ENCODE assay signal across 8 mouse cellular contexts in genomic region chr2:154372842-154373500, GRCm38 (mm10). TPM values are rescaled to one million over a fixed set of nuclear protein-coding genes. Genes with fewer than 3 reads are reported as not detected.
DNase-seq lines count a peak whose midpoint lies in the region; ATAC-seq and TF ChIP-seq lines count a peak whose summit lies in the region.

Gene Cdk5rap1, minus strand, starts transcription at chr2:154373010.

- TF ChIP-seq POLR2A in limb, embryonic 14.5 days (IDR thresholded peaks at IDR 0.05; ENCODE audit: borderline replicate concordance, extremely low read depth, insufficient read depth, insufficient read length) = no peak

- peak within 1 kb of the TSS; percentile 94 for H3K9ac ChIP-seq in embryonic facial prominence, embryonic 14.5 days (ENCODE audit: low read depth, low read length)
- H3K9ac ChIP-seq in limb, embryonic 14.5 days (ENCODE audit: low read depth, low read length, severe bottlenecking) = peak within 1 kb of the TSS; percentile 93
- H3K9ac ChIP-seq in stomach, embryonic 15.5 days = peak within 1 kb of the TSS; percentile 90

- peak; percentile 20 for DNase-seq in kidney, adult 9 months
- no peak for DNase-seq in kidney, postnatal 10 days
- DNase-seq in embryonic facial prominence, embryonic 14.5 days (ENCODE audit: low spot score) = no peak
- DNase-seq in heart, postnatal 36 days = no peak
- DNase-seq in limb, embryonic 14.5 days (ENCODE audit: low spot score) = no peak
- DNase-seq in urinary bladder, postnatal 10 days (ENCODE audit: low spot score) = no peak

- H3K4me2 ChIP-seq in embryonic facial prominence, embryonic 14.5 days (ENCODE audit: low read depth, low read length) = peak within 1 kb of the TSS; percentile 77
- H3K4me2 ChIP-seq in limb, embryonic 14.5 days (replicated peaks; ENCODE audit: low read depth, low read length, severe bottlenecking) = peak within 1 kb of the TSS; percentile 77
- H3K4me2 ChIP-seq in stomach, embryonic 15.5 days = peak within 1 kb of the TSS; percentile 65

- no peaks in the 10 kb centered on the region for H3K9me3 ChIP-seq in E14TG2a.4 (ENCODE audit: low read length)
- H3K9me3 ChIP-seq in embryonic facial prominence, embryonic 14.5 days (ENCODE audit: control insufficient read depth, low read length) = no peaks in the 10 kb centered on the region
- no peaks in the 10 kb centered on the region for H3K9me3 ChIP-seq in limb, embryonic 14.5 days (ENCODE audit: control insufficient read depth, low read length)
- H3K9me3 ChIP-seq in stomach, embryonic 15.5 days = no peaks in the 10 kb centered on the region

- WGBS in embryonic facial prominence, embryonic 14.5 days = 11% methylated on average over 9 of the region's 9 CpGs
- 12% methylated on average over 9 of the region's 9 CpGs for WGBS in limb, embryonic 14.5 days
- 11% methylated on average over 9 of the region's 9 CpGs for WGBS in stomach, embryonic 15.5 days

- peaks cover 26% of the 10 kb centered on the region for H3K4me1 ChIP-seq in E14TG2a.4 (replicated peaks; ENCODE audit: low read depth, low read length)
- no peaks in the 10 kb centered on the region for H3K4me1 ChIP-seq in embryonic facial prominence, embryonic 14.5 days (ENCODE audit: control insufficient read depth, insufficient read depth, low read length)
- no peaks in the 10 kb centered on the region for H3K4me1 ChIP-seq in limb, embryonic 14.5 days (ENCODE audit: control insufficient read depth, insufficient read depth, low read length)
- 0 out of 2 replicates have a peak, but pooled peaks cover 2% of the 10 kb centered on the region for H3K4me1 ChIP-seq in stomach, embryonic 15.5 days

- peak; percentile 53; the same call in 1 of the 2 replicates for ATAC-seq in embryonic facial prominence, embryonic 14.5 days (ENCODE audit: low read depth)
- ATAC-seq in limb, embryonic 14.5 days (ENCODE audit: low FRiP score, low read depth) = peak; percentile 27; the same call in 1 of the 2 replicates
- ATAC-seq in stomach, embryonic 15.5 days (ENCODE audit: insufficient read depth, low FRiP score, low read depth) = peak; percentile 28

- peaks cover 56% of the 10 kb centered on the region for H3K36me3 ChIP-seq in E14TG2a.4 (ENCODE audit: insufficient read depth, low read length)
- peaks cover 18% of the 10 kb centered on the region; the same call in 1 of the 2 replicates for H3K36me3 ChIP-seq in embryonic facial prominence, embryonic 14.5 days (ENCODE audit: control insufficient read depth, insufficient read depth, low read length)
- peaks cover 12% of the 10 kb centered on the region for H3K36me3 ChIP-seq in limb, embryonic 14.5 days (ENCODE audit: control insufficient read depth, insufficient read depth, low read length)
- no peaks in the 10 kb centered on the region for H3K36me3 ChIP-seq in stomach, embryonic 15.5 days

- intact Hi-C loops in heart, postnatal 36 days (cut with DNase I) = no loop called here

- H3K27ac ChIP-seq in embryonic facial prominence, embryonic 14.5 days (replicated peaks; ENCODE audit: low read depth, low read length) = peak within 1 kb of the TSS; percentile 87
- H3K27ac ChIP-seq in limb, embryonic 14.5 days (replicated peaks; ENCODE audit: low read depth, low read length) = peak within 1 kb of the TSS; percentile 88
- peak within 1 kb of the TSS; percentile 94 for H3K27ac ChIP-seq in stomach, embryonic 15.5 days

- TF ChIP-seq CTCF in E14TG2a.4 (conservative IDR thresholded peaks at IDR 0.05; ENCODE audit: low read length) = no peak

- peak within 1 kb of the TSS; percentile 93 for H3K4me3 ChIP-seq in E14TG2a.4 (replicated peaks; ENCODE audit: low read length)
- H3K4me3 ChIP-seq in embryonic facial prominence, embryonic 14.5 days (ENCODE audit: low read depth, low read length) = peak within 1 kb of the TSS; percentile 83
- H3K4me3 ChIP-seq in limb, embryonic 14.5 days (replicated peaks; ENCODE audit: low read length) = peak within 1 kb of the TSS; percentile 71
- peak within 1 kb of the TSS; percentile 78 for H3K4me3 ChIP-seq in stomach, embryonic 15.5 days (replicated peaks)

- no peaks in the 10 kb centered on the region for H3K27me3 ChIP-seq in E14TG2a.4 (ENCODE audit: insufficient read depth, low read length)
- no peaks in the 10 kb centered on the region for H3K27me3 ChIP-seq in embryonic facial prominence, embryonic 14.5 days (replicated peaks; ENCODE audit: control insufficient read depth, insufficient read depth, low read length)
- no peaks in the 10 kb centered on the region for H3K27me3 ChIP-seq in limb, embryonic 14.5 days (ENCODE audit: control insufficient read depth, insufficient read depth, low read length)
- no peaks in the 10 kb centered on the region for H3K27me3 ChIP-seq in stomach, embryonic 15.5 days (replicated peaks)

RNA-seq across cellular contexts. Expression of gene Cdk5rap1, which starts in this region (rescaled TPM):
- 16.4 and 24.1 TPM in 2 replicates for polyA plus RNA-seq in embryonic facial prominence, embryonic 14.5 days (2014; fragmentation: Nextera tagmentation; extraction: Ambion mirVana)
- total RNA-seq in heart, postnatal 36 days (2021) = 10 to 100 TPM; 20.4 to 23.7 TPM
- polyA plus RNA-seq in limb, embryonic 14.5 days (2012; rRNA removed) = 16.6 and 20.0 TPM in 2 replicates
- polyA plus RNA-seq in limb, embryonic 14.5 days (2014; fragmentation: Nextera tagmentation; extraction: Ambion mirVana) = 9.0 and 13.0 TPM in 2 replicates
- polyA plus RNA-seq in stomach, embryonic 15.5 days (2015; fragmentation: Nextera tagmentation; extraction: Ambion mirVana) = 15.6 and 18.3 TPM in 2 replicates
